Mouse (Mus musculus) heart, embryonic 16.5 days (tissue): ENCODE data around the gene Bcas1. TPM values are rescaled to one million over a fixed set of nuclear protein-coding genes. Genes with fewer than 3 reads are reported as not detected.

ENCODE experiments used
- ATAC-seq: fragments of 200-750 bp; cut with Nextera tagmentation; replicated peaks from 2 replicates; pipeline ENCODE4 v1.8.0; 2017; ENCODE audit warnings: moderate number of reproducible peaks; ENCODE audit not compliant: insufficient read depth, low FRiP score; ENCODE audit errors: extremely low read depth
- H3K27ac ChIP-seq: fragments of 300-500 bp; sonication (generic); 2 replicates; pipeline ENCODE4 v1.5.1; 2014; ENCODE audit warnings: mild to moderate bottlenecking, low read length, control low read depth, moderate library complexity
- H3K27me3 ChIP-seq: fragments of 300-500 bp; sonication (generic); 2 replicates; pipeline ENCODE4 v1.6.1; 2014; ENCODE audit warnings: low read length, mixed read lengths; ENCODE audit not compliant: control insufficient read depth, insufficient read depth
- H3K36me3 ChIP-seq: fragments of 300-500 bp; sonication (generic); 2 replicates; pipeline ENCODE4 v1.6.1; 2014; ENCODE audit not compliant: control insufficient read depth, insufficient read depth
- H3K4me1 ChIP-seq: fragments of 300-500 bp; sonication (generic); 2 replicates; pipeline ENCODE4 v1.6.1; 2014; ENCODE audit warnings: low read length, mixed read lengths; ENCODE audit not compliant: control insufficient read depth, insufficient read depth
- H3K4me2 ChIP-seq: fragments of 300-500 bp; sonication (generic); 2 replicates; pipeline ENCODE4 v1.6.1; 2014; ENCODE audit warnings: low read depth, mild to moderate bottlenecking, control low read depth, low read length
- H3K4me3 ChIP-seq: fragments of 300-500 bp; sonication (generic); 2 replicates; pipeline ENCODE4 v1.5.1; 2014; ENCODE audit warnings: mild to moderate bottlenecking, control low read depth, low read length
- H3K9ac ChIP-seq: fragments of 300-500 bp; sonication (generic); 2 replicates; pipeline ENCODE4 v1.6.1; 2014; ENCODE audit warnings: low read length, control low read depth
- H3K9me3 ChIP-seq: fragments of 300-500 bp; sonication (generic); replicated peaks from 2 replicates; pipeline ENCODE4 v1.6.1; 2016; ENCODE audit warnings: low read length; ENCODE audit not compliant: control insufficient read depth
- WGBS: fragments of 180-500 bp; shearing (Covaris S2); extraction: QIAGEN DNeasy Blood & Tissue Kit; methylation state at CpG from one replicate; pipeline ENCODE4 v1.1.7; 2014; 5-methylcytosine and 5-hydroxymethylcytosine counted together
- polyA plus RNA-seq: library from polyadenylated mRNA; unstranded; fragments of >200 nt; fragmentation: Nextera tagmentation; extraction: Ambion mirVana; gene quantifications from 2 replicates; pipeline ENCODE4 v1.2.1, GENCODE M21; 2015

Gene Bcas1
- polyA plus RNA-seq, 1 experiment from 2014 or later, result 0.58 TPM

GRCm38 (mm10) chr2:170318713-170319532 lies 108.7 kb downstream of the Bcas1 start:
- 8% methylated on average over 25 of the region's 25 CpGs for WGBS
- Histone ChIP-seq H3K27me3 (no peaks in the 10 kb centered on the region), H3K9me3 (no peaks in the 10 kb centered on the region), H3K9ac (peak overlapping the region; percentile 28; the same call in 1 of the 2 replicates), H3K36me3 (no peaks in the 10 kb centered on the region), H3K4me3 (peak overlapping the region; percentile 53), H3K4me2 (peak overlapping the region; percentile 75), H3K4me1 (peaks cover 18% of the 10 kb centered on the region), H3K27ac (peak overlapping the region; percentile 81)
- peak; percentile 97 for ATAC-seq

GRCm38 (mm10) chr2:170316774-170317173 lies 110.9 kb downstream of the Bcas1 start:
- H3K27ac ChIP-seq, result no peak overlapping the region
- WGBS, result 82% methylated on average over 4 of the region's 4 CpGs
- no peak for ATAC-seq
- H3K27me3 ChIP-seq, result no peaks in the 10 kb centered on the region
- H3K4me2 ChIP-seq, result no peak overlapping the region
- H3K9ac ChIP-seq, result no peak overlapping the region
- peaks cover 13% of the 10 kb centered on the region for H3K4me1 ChIP-seq
- no peaks in the 10 kb centered on the region for H3K36me3 ChIP-seq
- H3K4me3 ChIP-seq, result no peak overlapping the region
- H3K9me3 ChIP-seq, result no peaks in the 10 kb centered on the region

- ATAC-seq, result no peak
- H3K9ac ChIP-seq, result no peak overlapping the region
- H3K36me3 ChIP-seq, result no peaks in the 10 kb centered on the region
- H3K4me3 ChIP-seq, result no peak overlapping the region
- H3K4me2 ChIP-seq, result no peak overlapping the region
- no peaks in the 10 kb centered on the region for H3K9me3 ChIP-seq
- 79% methylated on average over 8 of the region's 8 CpGs for WGBS
- H3K27me3 ChIP-seq, result no peaks in the 10 kb centered on the region
- no peak overlapping the region for H3K27ac ChIP-seq
- peaks cover 9% of the 10 kb centered on the region for H3K4me1 ChIP-seq
Measured at GRCm38 (mm10) chr2:170316344-170316743, 111.3 kb downstream of the Bcas1 start.

GRCm38 (mm10) chr2:170310988-170311359 lies 116.7 kb downstream of the Bcas1 start:
- Histone ChIP-seq H3K36me3 (no peaks in the 10 kb centered on the region), H3K27ac (no peak overlapping the region), H3K4me2 (no peak overlapping the region), H3K9me3 (no peaks in the 10 kb centered on the region), H3K4me3 (no peak overlapping the region), H3K4me1 (peaks cover 11% of the 10 kb centered on the region), H3K27me3 (no peaks in the 10 kb centered on the region), H3K9ac (no peak overlapping the region)
- ATAC-seq, result no peak
- 72% methylated on average over 6 of the region's 6 CpGs for WGBS

- Histone ChIP-seq H3K9ac (no peak overlapping the region), H3K4me1 (peaks cover 11% of the 10 kb centered on the region), H3K36me3 (no peaks in the 10 kb centered on the region), H3K4me3 (no peak overlapping the region), H3K9me3 (no peaks in the 10 kb centered on the region), H3K4me2 (no peak overlapping the region), H3K27ac (no peak overlapping the region), H3K27me3 (no peaks in the 10 kb centered on the region)
- no peak for ATAC-seq
- WGBS, result 59% methylated on average over 13 of the region's 13 CpGs
Measured at GRCm38 (mm10) chr2:170310310-170310987, 117.2 kb downstream of the Bcas1 start.

- no peaks in the 10 kb centered on the region for H3K27me3 ChIP-seq
- WGBS, result 49% methylated on average over 9 of the region's 9 CpGs
- H3K9ac ChIP-seq, result no peak overlapping the region
- H3K4me3 ChIP-seq, result no peak overlapping the region
- H3K36me3 ChIP-seq, result no peaks in the 10 kb centered on the region
- H3K27ac ChIP-seq, result no peak overlapping the region
- ATAC-seq, result no peak
- H3K4me1 ChIP-seq, result peaks cover 11% of the 10 kb centered on the region
- no peak overlapping the region for H3K4me2 ChIP-seq
- no peaks in the 10 kb centered on the region for H3K9me3 ChIP-seq
Measured at GRCm38 (mm10) chr2:170308966-170309365, 118.7 kb downstream of the Bcas1 start.

GRCm38 (mm10) chr2:170308033-170308820 lies 119.4 kb downstream of the Bcas1 start:
- ATAC-seq, result peak; percentile 28; the same call in 1 of the 2 replicates
- no peaks in the 10 kb centered on the region for H3K9me3 ChIP-seq
- H3K36me3 ChIP-seq, result no peaks in the 10 kb centered on the region
- no peaks in the 10 kb centered on the region for H3K27me3 ChIP-seq
- 51% methylated on average over 10 of the region's 10 CpGs for WGBS
- H3K4me1 ChIP-seq, result peaks cover 11% of the 10 kb centered on the region
- no peak overlapping the region for H3K4me3 ChIP-seq
- H3K9ac ChIP-seq, result no peak overlapping the region
- peak overlapping the region; percentile 69 for H3K27ac ChIP-seq
- H3K4me2 ChIP-seq, result no peak overlapping the region

- Histone ChIP-seq H3K9ac (no peak overlapping the region), H3K27ac (peak overlapping the region; percentile 69), H3K4me1 (peaks cover 11% of the 10 kb centered on the region), H3K9me3 (0 out of 2 replicates have a peak, but pooled peaks cover 2% of the 10 kb centered on the region), H3K36me3 (no peaks in the 10 kb centered on the region), H3K4me2 (no peak overlapping the region), H3K4me3 (no peak overlapping the region), H3K27me3 (no peaks in the 10 kb centered on the region)
- peak; percentile 30; the same call in 1 of the 2 replicates for ATAC-seq
- WGBS, result 55% methylated on average over 7 of the region's 7 CpGs
Measured at GRCm38 (mm10) chr2:170307589-170308021, 120.0 kb downstream of the Bcas1 start.
